Mouse (Mus musculus): ENCODE results near the gene Tmcc3. TPM values are rescaled to one million over a fixed set of nuclear protein-coding genes. Genes with fewer than 3 reads are reported as not detected.
"Not testable (repeated sequence)": the region's sequence is repeated elsewhere in the genome, so short reads cannot be mapped to it uniquely, and the experiment has no call there.

Tmcc3 gene
- total RNA-seq, 2 experiments from 2014 or later, result 24.6 to 34.6 TPM

DNA sequence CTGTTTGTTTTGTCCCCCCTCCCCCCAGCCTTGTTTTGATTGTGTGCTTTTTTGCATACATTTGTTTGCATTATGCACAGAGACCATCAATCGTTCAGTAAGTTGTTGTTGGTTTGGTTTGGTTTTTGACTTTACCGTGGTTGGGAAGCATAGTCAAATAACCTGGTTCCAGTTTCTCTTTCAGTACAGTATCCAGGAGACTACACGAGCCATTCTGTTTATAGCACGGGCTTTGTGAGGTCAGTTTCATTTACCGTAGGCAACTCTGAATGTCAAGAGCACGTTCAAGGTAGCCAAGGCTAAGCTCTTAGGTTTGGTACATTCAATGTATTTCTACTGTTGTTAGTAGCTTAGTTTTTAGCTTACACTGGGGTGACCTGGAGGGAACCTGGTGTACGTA is 214.0 kb downstream of the Tmcc3 start:
- no peak for DNase-seq (ENCODE audit: low spot score)
- intact Hi-C loops (cut with DNase I), result no loop called here

DNA sequence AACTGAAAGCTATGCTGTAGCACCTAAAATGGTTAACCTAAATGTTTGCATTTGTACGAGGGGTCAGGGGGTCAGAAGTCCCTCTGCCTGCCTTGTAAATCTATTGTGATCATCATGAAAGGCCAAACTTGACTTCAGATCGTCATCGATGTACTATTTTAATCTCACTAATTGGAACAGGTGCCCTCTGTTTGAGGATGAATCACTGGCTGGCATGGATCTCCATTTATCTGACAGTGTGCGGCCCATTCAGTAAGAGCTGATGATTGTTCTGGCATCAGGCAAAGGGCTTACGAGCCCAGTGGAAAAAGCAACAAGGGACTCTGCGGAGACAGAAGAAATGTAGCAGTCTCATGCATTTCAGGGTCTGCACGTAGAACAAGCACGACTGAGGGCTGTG is 215.1 kb downstream of the Tmcc3 start:
- DNase-seq (ENCODE audit: low spot score), result no peak
- intact Hi-C loops (cut with DNase I), result no loop called here

DNA sequence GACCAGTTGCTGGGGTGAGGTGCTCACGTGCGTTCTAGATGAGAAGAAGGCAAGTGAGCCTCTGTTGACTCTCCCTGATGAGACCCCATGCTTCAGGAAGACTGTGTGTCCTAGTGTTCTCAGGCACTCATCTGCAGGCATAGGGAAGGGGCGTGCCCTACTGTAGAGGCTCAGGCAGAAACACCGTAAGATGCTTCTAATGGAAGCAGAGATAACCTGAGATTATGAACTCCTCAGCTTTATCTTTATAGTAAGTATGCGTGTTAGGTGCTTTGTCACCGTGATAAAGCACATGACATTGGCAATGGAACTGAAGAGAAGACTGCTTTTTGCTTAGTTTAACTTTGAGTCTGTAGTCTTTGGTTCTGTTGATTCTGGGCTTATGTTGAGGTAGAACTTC is 215.5 kb downstream of the Tmcc3 start:
- no peak for DNase-seq (ENCODE audit: low spot score)
- intact Hi-C loops (cut with DNase I), result no loop called here

DNA sequence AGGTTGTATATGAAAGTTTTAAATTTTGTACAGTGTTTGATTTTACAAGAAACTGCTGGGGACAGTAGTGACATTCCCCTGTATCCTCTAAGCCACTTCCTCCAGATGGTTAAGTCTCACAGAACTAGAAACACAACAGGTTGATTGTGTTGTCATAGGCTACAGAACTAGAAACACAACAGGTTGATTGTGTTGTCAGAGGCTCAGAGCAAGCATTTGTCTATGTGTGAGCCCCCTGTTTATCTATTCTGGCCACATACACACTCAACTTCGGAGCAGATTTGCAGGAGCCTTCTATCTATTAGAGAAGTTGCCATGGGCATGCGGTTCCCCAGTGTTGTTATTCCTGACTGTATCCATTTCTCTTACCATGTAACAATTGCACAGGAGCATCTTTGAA is 218.3 kb downstream of the Tmcc3 start:
- no peak for DNase-seq (ENCODE audit: low spot score)
- intact Hi-C loops (cut with DNase I), result no loop called here

DNA sequence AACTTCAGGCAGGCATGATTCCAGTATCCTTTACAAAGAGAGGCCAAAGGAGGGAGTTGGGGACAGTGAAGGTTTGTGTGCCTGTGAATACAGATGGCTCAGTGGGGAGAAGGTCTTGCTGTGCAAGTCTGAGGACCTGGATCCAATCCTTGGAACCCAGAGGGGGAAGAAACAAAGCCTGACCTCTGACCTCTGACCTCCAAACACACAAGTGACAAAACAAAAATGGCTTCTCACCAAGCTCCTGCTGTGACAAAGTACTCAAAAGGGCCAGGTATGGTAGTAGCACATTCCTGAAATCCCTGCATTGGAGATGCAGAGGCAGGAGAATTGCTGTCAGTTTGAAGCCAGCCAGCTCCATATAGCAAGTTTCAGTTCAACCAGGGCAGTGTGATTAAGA is 219.7 kb downstream of the Tmcc3 start:
- intact Hi-C loops (cut with DNase I), result no loop called here
- no peak for DNase-seq (ENCODE audit: low spot score)

DNA sequence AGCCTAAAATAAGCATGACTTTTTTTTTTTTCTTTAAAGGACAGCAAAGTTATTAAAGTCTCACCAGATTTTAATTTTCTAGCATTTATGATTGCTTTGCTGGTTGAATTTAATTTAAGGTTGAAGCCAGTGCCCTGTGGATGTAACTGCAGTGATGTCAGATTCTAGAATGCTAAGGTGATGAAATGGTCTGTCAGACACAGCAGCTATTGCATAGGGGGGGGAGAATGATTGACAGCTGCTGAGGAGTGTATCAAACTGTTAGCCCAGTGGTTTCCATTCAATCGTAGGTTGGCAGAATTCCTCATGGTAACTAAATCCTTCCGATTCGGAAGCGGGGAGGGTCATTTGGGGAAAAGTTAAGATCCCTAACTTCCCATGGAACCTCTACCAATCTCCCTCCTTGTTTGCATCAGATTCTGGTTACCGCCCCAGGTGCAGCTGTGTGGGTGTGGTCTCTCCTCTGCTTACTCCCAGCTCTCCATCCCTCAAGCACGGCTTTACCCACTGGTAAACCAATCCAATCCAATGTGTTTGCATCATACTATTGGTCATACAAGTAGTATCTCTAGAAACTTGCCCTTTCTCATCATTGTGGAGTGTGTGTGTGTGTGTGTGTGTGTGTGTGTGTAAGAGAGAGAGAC is 221.5 kb downstream of the Tmcc3 start:
- DNase-seq (ENCODE audit: low spot score), result no peak
- intact Hi-C loops (cut with DNase I), result no loop called here

DNA sequence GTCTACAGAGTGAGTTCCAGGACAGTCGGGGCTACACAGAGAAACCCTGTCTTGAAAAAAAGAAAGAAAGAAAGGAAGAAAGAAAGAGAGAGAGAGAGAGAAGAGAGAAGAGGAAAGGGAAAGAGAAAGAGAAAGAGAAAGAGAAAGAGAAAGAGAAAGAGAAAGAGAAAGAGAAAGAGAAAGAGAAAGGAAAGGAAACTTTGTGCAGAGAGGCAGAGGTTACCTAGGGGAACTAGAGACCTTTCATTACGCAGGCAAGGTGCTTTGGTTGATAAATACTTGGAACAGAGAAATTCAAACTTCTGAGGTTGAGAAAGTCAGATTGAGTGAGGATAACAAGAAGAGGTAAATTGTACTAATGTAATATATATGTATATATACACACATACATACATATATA is 226.9 kb downstream of the Tmcc3 start:
- intact Hi-C loops (cut with DNase I); DNase-seq (ENCODE audit: low spot score): not testable (repeated sequence)

DNA sequence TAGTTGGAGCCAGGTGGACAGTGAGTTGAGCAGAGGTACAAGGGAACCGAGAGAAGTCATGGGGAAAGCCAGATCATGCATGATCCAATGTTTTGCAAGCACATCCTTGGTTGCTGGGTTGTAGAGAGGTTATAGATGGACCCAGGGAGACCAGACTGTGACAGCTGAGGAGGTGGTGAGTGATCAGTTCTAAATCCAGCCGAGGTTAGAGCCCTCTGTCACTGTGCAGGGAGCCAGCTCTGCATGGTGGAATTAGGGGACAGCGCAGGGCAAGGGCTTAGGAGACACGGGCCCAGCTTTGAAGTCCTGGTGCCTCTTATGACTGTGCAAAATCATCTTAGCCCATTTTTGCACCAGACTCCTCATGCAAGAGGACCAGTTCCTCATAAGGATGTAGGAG is 228.5 kb downstream of the Tmcc3 start:
- intact Hi-C loops (cut with DNase I), result no loop called here
- DNase-seq (ENCODE audit: low spot score), result no peak

DNA sequence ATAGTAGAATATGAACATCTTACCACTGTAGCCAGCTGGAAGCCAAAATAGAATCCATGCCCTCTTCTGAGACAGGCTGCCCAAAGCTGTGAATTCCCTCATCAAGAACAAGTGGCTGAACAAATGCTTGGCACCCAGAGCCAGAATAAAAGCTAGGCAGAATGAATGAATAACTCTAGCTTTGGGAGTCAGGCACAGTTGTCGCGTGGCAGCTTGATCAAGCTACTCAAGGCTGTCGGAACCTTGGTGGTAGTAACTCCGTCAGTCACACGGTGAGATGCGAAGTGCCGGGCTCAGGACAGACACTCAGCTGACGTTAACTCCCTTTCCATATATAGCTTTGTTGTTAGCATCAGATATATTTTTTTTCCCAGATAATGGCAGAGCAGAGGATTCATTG is 232.2 kb downstream of the Tmcc3 start:
- intact Hi-C loops (cut with DNase I), result loop anchor here (2.0 kb wide), 1 partner anchor 23 kb away; no protein-coding TSS in a partner anchor
- DNase-seq (ENCODE audit: low spot score), result no peak

DNA sequence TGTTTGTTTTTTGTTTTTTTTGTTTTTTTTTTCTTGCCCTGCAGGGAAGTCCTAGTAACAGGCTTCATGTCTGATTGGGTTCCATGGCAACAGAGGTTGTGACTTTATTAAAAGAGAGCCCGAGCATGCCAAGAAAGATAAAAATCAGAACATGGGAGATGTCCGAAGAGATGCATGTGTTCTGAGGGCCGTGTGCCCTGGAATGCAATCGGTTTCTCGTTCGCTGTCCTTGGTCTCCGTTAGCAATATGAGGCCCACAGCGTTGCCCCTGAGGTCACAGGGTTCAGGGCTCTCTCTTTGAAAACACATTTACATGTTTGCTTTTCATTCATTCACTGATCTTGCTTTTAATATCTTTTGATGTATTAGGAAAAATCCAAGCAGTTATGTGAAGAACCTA is 233.1 kb downstream of the Tmcc3 start:
- no peak for DNase-seq (ENCODE audit: low spot score)
- intact Hi-C loops (cut with DNase I), result loop anchor here (2.0 kb wide), 1 partner anchor 24 kb away; no protein-coding TSS in a partner anchor

DNA sequence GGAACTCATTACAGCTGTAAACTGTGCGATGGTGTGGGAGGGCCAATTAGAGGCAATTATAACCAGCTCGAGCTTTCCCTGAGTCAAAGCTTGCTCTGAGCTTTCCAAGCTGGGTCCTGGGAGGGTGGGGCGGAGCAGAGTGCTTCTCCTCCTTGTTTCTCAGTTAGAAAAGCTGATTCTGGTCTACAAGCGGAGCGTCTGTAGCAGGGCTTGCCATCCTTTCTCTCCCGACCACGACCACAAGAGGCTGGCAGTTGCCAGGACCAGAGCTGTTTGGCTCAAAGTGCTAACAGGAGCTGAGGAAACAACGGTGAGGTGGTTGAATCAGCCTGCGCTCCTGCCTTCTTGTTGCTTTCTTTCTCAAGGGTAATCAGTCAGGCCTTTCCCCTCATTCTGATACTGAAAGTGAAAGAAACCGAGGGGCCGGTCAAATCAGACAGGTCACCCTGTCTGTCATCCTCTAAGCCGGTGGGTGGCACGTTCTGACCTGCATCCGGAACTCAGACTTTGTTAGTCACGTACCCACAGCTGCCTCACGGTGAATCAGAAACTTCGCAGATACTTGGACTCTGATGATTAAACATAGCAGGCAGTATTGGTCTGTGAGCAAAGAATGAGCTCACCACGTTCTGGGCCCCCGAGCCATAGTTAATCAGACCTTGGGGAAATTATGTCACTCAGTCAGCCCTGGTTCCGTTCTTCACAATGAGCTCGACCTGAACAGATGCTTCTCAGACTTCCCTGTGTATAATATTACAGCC is 233.7 kb downstream of the Tmcc3 start:
- intact Hi-C loops (cut with DNase I), result loop anchor here (2.0 kb wide), 1 partner anchor 25 kb away; no protein-coding TSS in a partner anchor
- peak; percentile 42 for DNase-seq (ENCODE audit: low spot score)

DNA sequence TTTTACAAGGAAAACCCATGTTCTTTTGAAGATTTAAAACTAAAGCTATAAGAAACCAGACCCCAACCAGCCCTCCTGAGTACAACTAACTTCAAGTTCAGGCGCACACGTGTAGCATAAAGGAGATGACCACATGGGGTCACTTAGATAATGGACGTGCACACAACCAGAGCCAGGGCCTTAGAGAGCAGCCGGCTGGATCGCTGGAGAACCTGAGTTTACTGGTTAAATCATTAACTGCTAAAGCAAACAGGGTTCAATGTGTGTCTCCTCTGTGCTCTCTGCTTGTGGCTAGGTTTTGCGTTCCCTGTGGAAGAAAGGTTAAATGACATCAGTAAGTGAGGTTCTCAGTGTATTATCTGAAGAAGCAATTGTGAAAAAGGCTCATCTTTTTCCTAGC is 234.9 kb downstream of the Tmcc3 start:
- intact Hi-C loops (cut with DNase I), result no loop called here
- DNase-seq (ENCODE audit: low spot score), result no peak

DNA sequence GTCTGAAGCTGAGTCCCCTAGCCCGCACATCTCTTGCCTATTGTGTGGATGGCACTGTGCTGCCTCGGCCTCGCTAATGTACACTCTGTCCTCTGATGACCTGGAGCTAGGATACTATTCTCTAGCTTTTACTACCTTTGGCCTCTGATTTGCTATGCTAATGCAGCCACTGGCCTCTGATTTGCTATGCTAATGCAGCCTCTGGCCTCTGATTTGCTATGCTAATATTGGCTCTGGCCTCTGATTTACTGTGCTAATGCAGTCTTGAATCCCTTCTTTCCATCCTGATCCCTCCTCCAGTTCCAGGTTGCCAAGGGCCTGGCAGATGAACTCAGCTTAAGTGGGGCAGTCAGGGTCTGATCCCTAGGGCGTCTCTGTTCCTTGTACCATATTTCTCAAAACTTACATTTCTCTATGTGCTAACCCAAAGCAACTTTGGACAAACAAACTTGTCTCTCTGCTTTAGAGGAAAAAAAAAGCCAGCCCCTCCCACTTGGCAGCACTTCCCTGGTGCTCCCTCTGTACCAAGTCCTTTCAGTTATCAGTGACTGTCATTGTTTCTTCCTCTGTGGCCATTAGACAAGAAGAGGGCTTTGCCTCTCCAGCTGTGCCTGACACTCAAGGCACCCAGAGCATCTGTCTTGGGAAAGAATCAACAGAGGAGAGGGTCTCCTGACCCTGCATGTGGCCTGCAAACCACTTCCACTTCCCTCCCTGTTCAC is 237.9 kb downstream of the Tmcc3 start:
- intact Hi-C loops (cut with DNase I), result no loop called here
- no peak for DNase-seq (ENCODE audit: low spot score)

DNA sequence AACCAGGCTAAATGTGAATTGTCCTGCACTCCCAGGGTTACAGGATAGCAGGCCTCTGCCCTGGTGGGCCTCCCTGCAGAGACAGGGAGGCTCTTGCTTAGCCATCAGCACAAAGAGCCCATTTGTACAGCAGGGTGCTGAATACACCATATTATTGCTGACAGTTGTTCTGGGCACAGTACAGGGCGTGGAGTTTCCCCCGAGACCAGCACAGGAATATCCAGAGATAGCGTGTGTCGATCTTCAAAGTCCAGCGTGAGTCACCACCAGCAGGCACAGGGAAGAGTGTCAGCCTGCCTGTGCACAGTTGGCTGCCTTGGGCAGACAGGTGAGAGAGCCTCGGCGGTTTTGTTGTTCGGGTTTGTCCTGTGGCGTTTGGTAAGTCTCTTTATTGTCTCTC is 238.9 kb downstream of the Tmcc3 start:
- DNase-seq (ENCODE audit: low spot score), result no peak
- intact Hi-C loops (cut with DNase I), result no loop called here

DNA sequence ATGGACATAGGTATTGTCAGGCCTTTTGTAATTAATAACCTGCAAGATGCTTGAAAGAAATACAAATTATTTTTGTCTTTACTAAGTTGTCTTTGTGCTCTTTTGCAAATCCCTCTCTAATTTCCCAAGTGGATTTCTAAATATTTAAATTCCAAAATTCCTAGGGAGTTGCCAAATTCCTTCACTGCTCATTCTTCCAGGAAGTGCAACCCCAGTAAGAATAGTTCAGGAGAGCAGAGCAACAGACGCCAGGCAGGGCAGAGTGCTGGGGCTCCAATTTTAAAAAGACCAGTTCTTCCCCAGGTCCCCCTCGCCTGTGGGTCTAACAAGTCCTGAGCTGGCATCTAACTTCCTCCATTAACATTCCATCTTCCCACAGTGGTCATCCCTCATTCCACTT is 239.3 kb downstream of the Tmcc3 start:
- intact Hi-C loops (cut with DNase I), result no loop called here
- DNase-seq (ENCODE audit: low spot score), result no peak

DNA sequence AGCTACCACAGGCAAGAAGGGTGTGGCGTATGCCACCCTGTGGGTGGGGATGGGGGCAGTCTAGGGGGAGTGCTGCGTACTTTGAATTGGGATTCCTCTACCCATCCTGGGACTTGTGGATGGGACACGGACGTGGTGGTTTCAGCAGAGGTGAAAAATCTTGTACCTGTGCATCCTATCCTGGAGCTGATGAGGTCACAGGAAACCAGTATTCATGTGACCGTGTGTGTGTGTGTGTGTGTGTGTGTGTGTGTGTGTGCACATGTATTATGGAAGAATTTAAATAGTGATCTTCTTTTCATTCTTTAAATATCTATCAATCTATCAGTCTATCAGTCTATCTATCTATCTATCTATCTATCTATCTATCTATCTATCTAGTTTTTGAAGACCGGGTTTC is 239.8 kb downstream of the Tmcc3 start:
- intact Hi-C loops (cut with DNase I), result no loop called here
- DNase-seq (ENCODE audit: low spot score), result no peak

DNA sequence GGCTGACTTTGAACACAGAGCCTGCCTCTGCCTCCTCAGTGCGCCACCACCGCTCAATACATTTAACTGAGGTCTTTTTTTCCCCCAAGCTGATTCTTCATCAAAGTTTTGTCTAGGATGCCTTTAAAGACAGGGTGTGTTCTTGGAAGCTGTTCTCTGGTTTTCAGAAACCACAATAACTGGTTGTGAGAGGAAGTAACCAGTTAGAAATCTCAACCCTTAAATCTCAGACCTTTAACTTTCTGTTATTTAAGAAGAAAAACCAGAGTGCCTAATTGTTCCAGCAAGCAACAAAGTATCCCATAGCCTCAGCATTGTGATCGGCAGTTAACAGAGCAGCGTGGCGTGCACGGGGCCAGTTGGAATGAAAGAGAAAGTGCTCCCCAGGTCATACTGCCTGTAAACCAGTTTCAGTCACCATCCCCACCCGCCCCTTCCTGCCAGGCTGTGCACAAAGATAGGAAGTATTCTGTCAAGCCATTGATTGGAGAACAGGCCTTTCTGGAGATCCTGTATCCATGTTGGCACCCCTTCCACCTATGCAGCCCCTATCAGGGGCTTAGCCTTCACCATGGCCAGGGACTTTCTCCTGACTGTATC is 240.3 kb downstream of the Tmcc3 start:
- intact Hi-C loops (cut with DNase I), result no loop called here
- no peak for DNase-seq (ENCODE audit: low spot score)

DNA sequence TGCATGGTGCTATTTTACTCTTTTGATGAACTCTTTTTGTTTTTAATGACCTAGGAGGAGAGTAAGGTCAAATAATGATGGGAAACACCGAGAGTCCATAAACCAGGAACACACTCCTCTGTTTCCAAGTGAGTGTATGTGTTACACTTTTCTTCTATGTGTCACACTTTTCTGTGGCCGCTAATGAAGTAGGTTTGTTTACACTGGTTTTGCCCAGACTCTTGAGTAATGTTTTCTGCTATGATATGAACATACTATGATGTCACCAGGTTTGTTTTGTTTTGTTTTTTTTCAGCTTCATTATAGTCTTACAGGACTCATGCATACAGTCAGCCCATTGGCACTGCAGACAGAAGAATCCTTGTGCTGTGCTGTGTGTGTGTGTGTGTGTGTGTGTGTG is 243.6 kb downstream of the Tmcc3 start:
- intact Hi-C loops (cut with DNase I), result no loop called here
- DNase-seq (ENCODE audit: low spot score), result no peak

DNA sequence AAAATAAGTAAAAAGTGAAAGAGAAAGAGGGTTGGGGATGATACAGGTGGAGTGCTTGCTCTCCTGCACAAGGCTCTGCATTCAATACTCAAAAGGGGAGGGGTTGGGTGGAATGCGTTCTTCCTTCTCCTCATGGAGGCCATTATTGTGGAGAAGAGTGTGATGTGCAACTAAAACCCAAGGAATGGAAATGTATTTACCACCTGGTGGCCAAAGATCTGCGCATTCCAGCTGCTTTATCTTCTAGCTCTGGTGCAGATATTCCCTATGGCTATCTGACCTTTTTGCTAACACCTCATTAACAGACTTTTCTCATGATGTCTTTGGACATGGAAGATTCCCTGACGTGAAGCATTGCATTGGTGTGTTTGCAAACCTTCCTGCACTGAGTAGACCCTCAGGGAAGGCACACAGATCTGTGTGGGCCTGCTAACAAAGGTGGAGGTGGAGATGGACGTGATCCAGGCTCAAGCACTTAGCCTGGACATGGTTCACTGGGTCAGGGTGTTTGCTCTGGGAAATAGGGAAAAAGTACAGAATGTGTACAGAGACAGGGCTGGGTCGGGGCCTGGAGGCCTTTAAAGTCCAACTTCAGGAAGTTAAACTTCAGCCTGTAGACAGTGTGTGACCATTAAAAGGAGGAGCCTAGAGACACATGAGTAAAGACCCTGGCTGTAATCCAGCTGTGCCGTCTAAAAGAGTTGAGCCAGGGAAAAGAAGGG is 245.8 kb downstream of the Tmcc3 start:
- DNase-seq (ENCODE audit: low spot score), result no peak
- intact Hi-C loops (cut with DNase I), result no loop called here

DNA sequence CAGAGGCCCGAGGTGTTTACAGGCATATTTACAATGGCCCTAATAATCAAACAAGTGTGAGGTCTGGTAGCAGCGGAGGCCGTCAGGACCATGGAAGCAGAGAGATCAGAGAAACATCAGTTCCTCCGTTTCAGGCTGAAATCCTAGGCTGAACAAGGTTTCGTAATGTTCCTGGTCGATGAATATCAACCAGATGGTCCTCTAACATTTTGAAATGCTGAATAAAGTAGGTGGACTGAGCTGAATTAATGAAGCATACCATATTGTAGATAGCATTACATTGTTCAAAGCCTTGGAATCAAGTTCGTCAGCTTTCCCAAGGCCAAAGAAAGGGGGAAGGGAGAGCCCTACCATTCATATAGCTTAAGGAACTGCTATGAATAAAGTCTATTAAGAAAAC is 247.1 kb downstream of the Tmcc3 start:
- intact Hi-C loops (cut with DNase I), result no loop called here
- no peak for DNase-seq (ENCODE audit: low spot score)
